Mouse (Mus musculus): ENCODE measurements around the gene Slc22a15. TPM values are rescaled to one million over a fixed set of nuclear protein-coding genes. Genes with fewer than 3 reads are reported as not detected.

Slc22a15 gene
- polyA plus RNA-seq, 1 experiment from 2014 or later = 4.6 TPM

GRCm38 (mm10) chr3:101903091-101903490 lies 21.2 kb downstream of the Slc22a15 start:
- H3K4me3 ChIP-seq (replicated peaks; ENCODE audit: low read length) = no peak overlapping the region
- no peaks in the 10 kb centered on the region; the same call in 1 of the 2 replicates for H3K9me3 ChIP-seq (ENCODE audit: control insufficient read depth, low read length)
- H3K27me3 ChIP-seq (replicated peaks; ENCODE audit: control insufficient read depth, insufficient read depth, low read length) = no peaks in the 10 kb centered on the region
- no peak overlapping the region for H3K9ac ChIP-seq (replicated peaks; ENCODE audit: low read depth, low read length)
- no peak for ATAC-seq
- H3K36me3 ChIP-seq (ENCODE audit: control insufficient read depth, insufficient read depth) = no peaks in the 10 kb centered on the region
- no peak overlapping the region for H3K4me2 ChIP-seq (ENCODE audit: low read length)
- WGBS = 85% methylated on average over 5 of the region's 5 CpGs
- no peaks in the 10 kb centered on the region; the same call in 1 of the 2 replicates for H3K4me1 ChIP-seq (replicated peaks; ENCODE audit: control insufficient read depth, insufficient read depth, low read length)
- H3K27ac ChIP-seq (ENCODE audit: low read length) = no peak overlapping the region

GRCm38 (mm10) chr3:101902344-101902743 lies 21.9 kb downstream of the Slc22a15 start:
- ATAC-seq = peak; percentile 49; the same call in 1 of the 2 replicates
- 59% methylated on average over 7 of the region's 7 CpGs for WGBS
- H3K27ac ChIP-seq (ENCODE audit: low read length) = no peak overlapping the region

DNA sequence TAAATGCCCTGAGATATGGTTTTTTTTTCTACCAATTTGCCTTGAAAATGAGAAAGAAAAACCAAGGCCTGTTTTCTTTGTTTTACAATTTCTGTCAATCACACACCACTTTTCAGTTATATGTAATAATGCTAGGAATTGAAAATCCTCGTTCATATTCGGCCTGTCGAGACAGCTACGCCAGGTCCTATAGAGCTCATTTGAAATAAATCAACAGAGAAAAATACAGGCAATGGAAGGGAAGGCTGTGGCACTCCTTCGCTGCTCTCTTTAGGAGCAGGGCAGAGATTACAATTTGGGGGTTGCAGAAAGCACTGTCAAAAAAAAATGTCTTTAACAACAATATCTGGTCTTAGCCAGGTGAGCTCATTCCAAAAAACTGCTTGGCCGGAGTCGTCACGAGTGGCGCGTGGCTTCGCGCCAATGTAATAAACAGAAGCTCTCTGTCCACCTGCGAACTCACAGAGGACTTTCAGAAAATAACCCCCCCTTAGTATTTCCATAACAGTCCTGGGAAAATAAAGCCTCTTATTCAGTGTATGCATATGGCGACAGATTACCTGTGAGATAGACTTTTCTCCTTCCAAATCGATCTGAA lies 26.8 kb downstream of the Slc22a15 start:
- 76% methylated on average over 15 of the region's 15 CpGs for WGBS
- no peaks in the 10 kb centered on the region; the same call in 1 of the 2 replicates for H3K4me1 ChIP-seq (replicated peaks; ENCODE audit: control insufficient read depth, insufficient read depth, low read length)

More at GRCm38 (mm10) chr3:101902344-101902743, 21.9 kb downstream of the Slc22a15 start:
- no peak overlapping the region for H3K9ac ChIP-seq (replicated peaks; ENCODE audit: low read depth, low read length)
- H3K27me3 ChIP-seq (replicated peaks; ENCODE audit: control insufficient read depth, insufficient read depth, low read length) = no peaks in the 10 kb centered on the region
- H3K9me3 ChIP-seq (ENCODE audit: control insufficient read depth, low read length) = no peaks in the 10 kb centered on the region
- H3K4me3 ChIP-seq (replicated peaks; ENCODE audit: low read length) = no peak overlapping the region
- no peak overlapping the region for H3K4me2 ChIP-seq (ENCODE audit: low read length)
- H3K36me3 ChIP-seq (ENCODE audit: control insufficient read depth, insufficient read depth) = no peaks in the 10 kb centered on the region
- no peaks in the 10 kb centered on the region; the same call in 1 of the 2 replicates for H3K4me1 ChIP-seq (replicated peaks; ENCODE audit: control insufficient read depth, insufficient read depth, low read length)

GRCm38 (mm10) chr3:101896893-101897292 lies 27.4 kb downstream of the Slc22a15 start:
- H3K4me1 ChIP-seq (replicated peaks; ENCODE audit: control insufficient read depth, insufficient read depth, low read length) = no peaks in the 10 kb centered on the region; the same call in 1 of the 2 replicates
- H3K9ac ChIP-seq (replicated peaks; ENCODE audit: low read depth, low read length) = no peak overlapping the region
- no peaks in the 10 kb centered on the region for H3K9me3 ChIP-seq (ENCODE audit: control insufficient read depth, low read length)
- H3K4me3 ChIP-seq (replicated peaks; ENCODE audit: low read length) = no peak overlapping the region
- peak; percentile 49 for ATAC-seq
- no peak overlapping the region for H3K27ac ChIP-seq (ENCODE audit: low read length)
- H3K36me3 ChIP-seq (ENCODE audit: control insufficient read depth, insufficient read depth) = no peaks in the 10 kb centered on the region
- H3K27me3 ChIP-seq (replicated peaks; ENCODE audit: control insufficient read depth, insufficient read depth, low read length) = no peaks in the 10 kb centered on the region
- 24% methylated on average over 9 of the region's 9 CpGs for WGBS
- H3K4me2 ChIP-seq (ENCODE audit: low read length) = no peak overlapping the region

More for the DNA sequence above, 26.8 kb downstream of the Slc22a15 start:
- H3K9me3 ChIP-seq (ENCODE audit: control insufficient read depth, low read length) = no peaks in the 10 kb centered on the region
- 0 out of 2 replicates have a peak overlapping the region, but pooled peaks have one; percentile 26 for H3K27ac ChIP-seq (ENCODE audit: low read length)
- H3K4me3 ChIP-seq (replicated peaks; ENCODE audit: low read length) = no peak overlapping the region
- no peaks in the 10 kb centered on the region for H3K27me3 ChIP-seq (replicated peaks; ENCODE audit: control insufficient read depth, insufficient read depth, low read length)
- no peak for ATAC-seq
- H3K4me2 ChIP-seq (ENCODE audit: low read length) = no peak overlapping the region
- H3K9ac ChIP-seq (replicated peaks; ENCODE audit: low read depth, low read length) = no peak overlapping the region
- H3K36me3 ChIP-seq (ENCODE audit: control insufficient read depth, insufficient read depth) = no peaks in the 10 kb centered on the region

DNA sequence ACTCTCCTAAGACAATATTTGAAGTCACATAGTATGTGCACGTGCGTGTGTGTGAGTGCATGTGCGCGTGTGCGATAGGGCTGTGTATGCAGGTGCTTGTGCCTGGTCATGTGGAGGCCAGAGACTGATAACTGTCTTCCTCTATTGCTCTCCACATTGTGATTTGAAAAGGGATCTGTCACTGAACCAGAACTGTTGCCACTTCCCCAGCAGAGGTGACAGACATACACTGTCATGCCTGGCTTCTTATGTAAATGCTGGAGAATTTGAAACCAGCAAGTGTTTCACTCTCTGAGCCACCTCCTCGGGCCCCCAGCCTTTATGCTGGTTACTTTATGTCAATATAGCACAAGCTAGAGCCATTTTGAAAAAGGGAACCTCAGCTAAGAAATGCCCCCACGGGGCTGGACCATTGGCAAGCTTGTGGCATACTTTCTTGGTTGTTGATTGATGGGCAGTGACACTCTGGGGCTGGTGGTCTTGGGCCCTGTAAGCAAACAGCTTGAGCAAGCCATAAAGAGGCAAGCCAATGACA lies 28.8 kb downstream of the Slc22a15 start:
- Histone ChIP-seq H3K27me3 (replicated peaks; ENCODE audit: control insufficient read depth, insufficient read depth, low read length) (no peaks in the 10 kb centered on the region), H3K36me3 (ENCODE audit: control insufficient read depth, insufficient read depth) (no peaks in the 10 kb centered on the region), H3K9ac (replicated peaks; ENCODE audit: low read depth, low read length) (no peak overlapping the region), H3K9me3 (ENCODE audit: control insufficient read depth, low read length) (no peaks in the 10 kb centered on the region), H3K4me1 (replicated peaks; ENCODE audit: control insufficient read depth, insufficient read depth, low read length) (no peaks in the 10 kb centered on the region), H3K4me3 (replicated peaks; ENCODE audit: low read length) (no peak overlapping the region), H3K27ac (ENCODE audit: low read length) (no peak overlapping the region), H3K4me2 (ENCODE audit: low read length) (no peak overlapping the region)
- ATAC-seq = no peak; the same call in 1 of the 2 replicates
- WGBS = 79% methylated on average over 7 of the region's 7 CpGs

DNA sequence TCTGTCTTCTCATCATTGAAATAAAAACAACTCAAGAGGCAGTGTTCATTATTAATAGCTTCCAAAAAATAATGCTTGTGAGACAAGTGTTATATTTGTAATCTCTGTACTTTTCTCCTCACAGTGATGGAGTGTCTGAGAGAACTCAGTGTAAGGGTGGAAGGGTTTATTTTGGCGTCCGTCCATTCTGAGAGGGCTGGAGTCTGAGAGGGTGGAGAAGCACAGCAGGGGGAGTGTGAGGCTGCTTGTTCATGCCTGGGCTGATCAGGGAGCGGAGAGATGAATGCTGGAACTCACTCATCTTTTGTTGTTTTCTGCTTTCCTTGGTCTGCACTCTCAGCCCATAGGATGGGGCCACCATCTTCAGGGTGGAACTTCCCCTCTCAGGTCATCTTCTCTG lies 38.7 kb downstream of the Slc22a15 start:
- Histone ChIP-seq H3K9me3 (ENCODE audit: control insufficient read depth, low read length) (no peaks in the 10 kb centered on the region), H3K36me3 (ENCODE audit: control insufficient read depth, insufficient read depth) (no peaks in the 10 kb centered on the region; the same call in 1 of the 2 replicates), H3K4me1 (replicated peaks; ENCODE audit: control insufficient read depth, insufficient read depth, low read length) (peaks cover 3% of the 10 kb centered on the region; the same call in 1 of the 2 replicates), H3K4me3 (replicated peaks; ENCODE audit: low read length) (no peak overlapping the region), H3K4me2 (ENCODE audit: low read length) (no peak overlapping the region), H3K27ac (ENCODE audit: low read length) (no peak overlapping the region), H3K9ac (replicated peaks; ENCODE audit: low read depth, low read length) (no peak overlapping the region), H3K27me3 (replicated peaks; ENCODE audit: control insufficient read depth, insufficient read depth, low read length) (no peaks in the 10 kb centered on the region)
- 16% methylated on average over 3 of the region's 3 CpGs for WGBS
- peak; percentile 81 for ATAC-seq

DNA sequence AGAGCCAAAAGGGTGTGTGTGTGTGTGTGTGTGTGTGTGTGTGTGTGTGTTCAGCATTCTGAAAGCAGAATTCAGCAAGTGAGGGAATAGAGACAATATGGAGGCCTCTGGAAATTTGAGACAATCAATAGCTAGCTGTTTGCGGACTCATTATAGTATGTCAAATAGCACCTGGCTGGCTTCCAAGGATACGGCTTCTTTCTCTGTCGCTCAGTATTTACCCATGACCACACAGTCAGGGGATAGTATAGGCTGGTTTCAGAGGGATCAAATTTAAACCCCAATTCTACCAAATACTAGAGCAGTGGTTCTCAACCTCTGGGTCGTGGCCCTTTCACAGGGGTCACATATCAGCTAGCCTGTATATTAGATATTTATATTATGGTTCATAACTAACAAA lies 39.2 kb downstream of the Slc22a15 start:
- 31% methylated on average over 4 of the region's 4 CpGs for WGBS
- Histone ChIP-seq H3K4me1 (replicated peaks; ENCODE audit: control insufficient read depth, insufficient read depth, low read length) (peaks cover 3% of the 10 kb centered on the region; the same call in 1 of the 2 replicates), H3K27ac (ENCODE audit: low read length) (no peak overlapping the region), H3K4me2 (ENCODE audit: low read length) (no peak overlapping the region), H3K9ac (replicated peaks; ENCODE audit: low read depth, low read length) (no peak overlapping the region), H3K27me3 (replicated peaks; ENCODE audit: control insufficient read depth, insufficient read depth, low read length) (no peaks in the 10 kb centered on the region), H3K9me3 (ENCODE audit: control insufficient read depth, low read length) (no peaks in the 10 kb centered on the region), H3K4me3 (replicated peaks; ENCODE audit: low read length) (no peak overlapping the region), H3K36me3 (ENCODE audit: control insufficient read depth, insufficient read depth) (no peaks in the 10 kb centered on the region; the same call in 1 of the 2 replicates)
- peak; percentile 54; the same call in 1 of the 2 replicates for ATAC-seq

DNA sequence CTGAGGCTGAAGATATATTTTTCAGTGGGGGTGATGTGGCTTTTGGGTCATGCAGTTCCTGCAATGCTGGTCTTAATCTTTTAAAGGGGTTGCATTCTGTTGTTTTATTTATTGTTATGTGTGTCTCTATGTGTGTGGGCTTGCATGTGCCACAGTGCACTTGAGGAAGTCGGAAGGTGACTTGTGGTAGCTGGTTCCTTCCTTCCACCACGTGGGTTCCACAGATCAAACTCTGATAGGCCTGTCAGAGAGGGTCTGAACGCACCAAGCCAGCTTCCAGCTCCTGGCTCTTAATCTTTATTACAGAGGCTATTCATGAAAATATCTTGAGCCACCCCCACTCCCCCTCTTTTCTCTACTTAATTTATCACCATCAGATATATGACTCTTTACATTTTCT lies 40.4 kb downstream of the Slc22a15 start:
- H3K4me2 ChIP-seq (ENCODE audit: low read length) = no peak overlapping the region
- H3K4me3 ChIP-seq (replicated peaks; ENCODE audit: low read length) = no peak overlapping the region
- H3K9me3 ChIP-seq (ENCODE audit: control insufficient read depth, low read length) = no peaks in the 10 kb centered on the region
- H3K9ac ChIP-seq (replicated peaks; ENCODE audit: low read depth, low read length) = no peak overlapping the region
- WGBS = 70% methylated on average over 3 of the region's 3 CpGs
- ATAC-seq = no peak
- no peaks in the 10 kb centered on the region; the same call in 1 of the 2 replicates for H3K36me3 ChIP-seq (ENCODE audit: control insufficient read depth, insufficient read depth)
- H3K27ac ChIP-seq (ENCODE audit: low read length) = no peak overlapping the region
- no peaks in the 10 kb centered on the region for H3K27me3 ChIP-seq (replicated peaks; ENCODE audit: control insufficient read depth, insufficient read depth, low read length)
- peaks cover 3% of the 10 kb centered on the region; the same call in 1 of the 2 replicates for H3K4me1 ChIP-seq (replicated peaks; ENCODE audit: control insufficient read depth, insufficient read depth, low read length)

GRCm38 (mm10) chr3:101881721-101882120 lies 42.5 kb downstream of the Slc22a15 start:
- Histone ChIP-seq H3K27ac (ENCODE audit: low read length) (no peak overlapping the region), H3K9ac (replicated peaks; ENCODE audit: low read depth, low read length) (no peak overlapping the region), H3K27me3 (replicated peaks; ENCODE audit: control insufficient read depth, insufficient read depth, low read length) (no peaks in the 10 kb centered on the region), H3K4me1 (replicated peaks; ENCODE audit: control insufficient read depth, insufficient read depth, low read length) (peaks cover 3% of the 10 kb centered on the region; the same call in 1 of the 2 replicates), H3K36me3 (ENCODE audit: control insufficient read depth, insufficient read depth) (no peaks in the 10 kb centered on the region), H3K4me3 (replicated peaks; ENCODE audit: low read length) (no peak overlapping the region), H3K9me3 (ENCODE audit: control insufficient read depth, low read length) (no peaks in the 10 kb centered on the region), H3K4me2 (ENCODE audit: low read length) (no peak overlapping the region)
- ATAC-seq = no peak
- WGBS = 67% methylated on average over 9 of the region's 9 CpGs

Data from forebrain, embryonic 16.5 days (tissue).